Mouse (Mus musculus) heart, postnatal 0 days (tissue): ENCODE results near the gene Jmjd7.

Experiments
- CTCF ChIP-seq: IDR thresholded peaks from 2 replicates; pipeline ENCODE4 v1.5.1; 2016; ENCODE audit warnings: antibody characterized with exemption, control low read depth, low read depth
- EP300 ChIP-seq: IDR thresholded peaks from 2 replicates; pipeline ENCODE4 v1.6.1; 2016; ENCODE audit warnings: antibody characterized with exemption, low read depth

- no peak for TF ChIP-seq CTCF
- TF ChIP-seq EP300, result no peak
These were observed 31.5 kb downstream of the Jmjd7 start for GRCm38 (mm10) chr2:120058818-120059217.
